Mouse (Mus musculus) kidney, adult 2 months (tissue): ENCODE data around the gene Arpp21.

Source experiments
- CTCF ChIP-seq: fragments of 200-500 bp; conservative IDR thresholded peaks from 2 replicates; pipeline ENCODE4 v1.5.1; 2011; ENCODE audit warnings: low read depth, mild to moderate bottlenecking, control low read depth, low read length, moderate library complexity, mixed read lengths; ENCODE audit not compliant: insufficient read depth, insufficient read length
- POLR2A ChIP-seq: fragments of 200-500 bp; IDR thresholded peaks from one replicate; pipeline ENCODE4 v1.6.1; 2011; ENCODE audit warnings: low read depth, low read length, control low read depth

DNA sequence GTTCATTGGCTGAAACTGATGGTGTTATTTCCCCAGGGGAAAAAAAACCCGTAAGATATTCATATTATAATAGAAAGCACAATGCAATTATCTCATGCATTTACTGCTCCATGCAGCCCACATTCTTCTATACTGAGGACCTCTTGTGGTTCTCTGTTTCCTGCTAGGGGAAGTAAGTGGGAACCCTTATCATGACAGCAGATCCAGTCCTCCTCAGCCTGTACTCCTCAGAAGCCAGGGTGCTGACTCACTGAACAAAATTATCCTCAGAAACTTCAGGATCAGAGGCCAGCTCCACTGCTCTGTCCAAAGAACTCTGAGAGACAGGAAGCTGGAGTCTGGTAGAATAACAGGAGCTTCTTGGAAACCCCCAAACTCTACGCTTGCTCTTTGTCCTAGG is 10.7 kb downstream of the Arpp21 start:
- TF ChIP-seq POLR2A, result no peak
- TF ChIP-seq CTCF, result no peak
